Mouse (Mus musculus): ENCODE measurements around the gene Lingo3. TPM values are rescaled to one million over a fixed set of nuclear protein-coding genes. Genes with fewer than 3 reads are reported as not detected.
A peak's percentile ranks its signal among the peaks of the same experiment; 100 is the strongest.
"Not testable (repeated sequence)": the region's sequence is repeated elsewhere in the genome, so short reads cannot be mapped to it uniquely, and the experiment has no call there.

Lingo3 gene
- total RNA-seq, 2 experiments from 2014 or later = not detected

- ATAC-seq (replicated peaks; ENCODE audit: low FRiP score, poor library complexity, severe bottlenecking) = no peak
Observed at GRCm38 (mm10) chr10:80845732-80846131, 1.9 kb upstream of the Lingo3 start.

DNA sequence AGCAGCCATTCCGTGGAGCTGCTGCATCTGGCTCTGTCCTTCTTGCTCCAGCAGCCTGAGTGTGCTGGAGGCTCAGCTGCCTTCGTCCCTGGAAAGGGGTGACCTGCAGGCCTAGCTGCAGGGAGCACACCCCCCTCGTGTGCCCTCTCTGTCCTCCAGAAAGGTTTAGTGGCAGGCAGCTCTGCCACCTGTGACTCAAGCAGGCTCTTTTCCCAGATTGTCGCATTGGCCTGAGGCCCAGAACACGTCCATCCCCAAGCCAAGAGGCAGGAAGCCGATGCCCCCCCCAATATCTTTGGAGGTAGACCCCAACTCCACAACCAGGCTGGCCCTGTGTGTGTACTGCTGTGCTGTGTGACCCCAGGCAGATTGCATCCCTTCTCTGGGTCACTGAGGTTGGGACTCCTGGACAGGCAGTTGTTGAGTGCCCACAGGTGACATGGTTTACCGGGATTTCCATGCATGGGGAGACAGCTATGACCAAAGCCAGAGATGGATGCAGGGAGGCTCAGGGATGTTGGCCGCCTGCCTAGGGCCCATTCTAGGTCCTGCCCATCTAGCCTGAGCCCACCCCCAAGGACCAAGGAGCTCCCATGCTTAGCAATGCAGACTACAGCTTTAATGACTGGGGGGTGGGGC is 1.3 kb upstream of the Lingo3 start:
- ATAC-seq (replicated peaks; ENCODE audit: low FRiP score, poor library complexity, severe bottlenecking) = no peak

DNA sequence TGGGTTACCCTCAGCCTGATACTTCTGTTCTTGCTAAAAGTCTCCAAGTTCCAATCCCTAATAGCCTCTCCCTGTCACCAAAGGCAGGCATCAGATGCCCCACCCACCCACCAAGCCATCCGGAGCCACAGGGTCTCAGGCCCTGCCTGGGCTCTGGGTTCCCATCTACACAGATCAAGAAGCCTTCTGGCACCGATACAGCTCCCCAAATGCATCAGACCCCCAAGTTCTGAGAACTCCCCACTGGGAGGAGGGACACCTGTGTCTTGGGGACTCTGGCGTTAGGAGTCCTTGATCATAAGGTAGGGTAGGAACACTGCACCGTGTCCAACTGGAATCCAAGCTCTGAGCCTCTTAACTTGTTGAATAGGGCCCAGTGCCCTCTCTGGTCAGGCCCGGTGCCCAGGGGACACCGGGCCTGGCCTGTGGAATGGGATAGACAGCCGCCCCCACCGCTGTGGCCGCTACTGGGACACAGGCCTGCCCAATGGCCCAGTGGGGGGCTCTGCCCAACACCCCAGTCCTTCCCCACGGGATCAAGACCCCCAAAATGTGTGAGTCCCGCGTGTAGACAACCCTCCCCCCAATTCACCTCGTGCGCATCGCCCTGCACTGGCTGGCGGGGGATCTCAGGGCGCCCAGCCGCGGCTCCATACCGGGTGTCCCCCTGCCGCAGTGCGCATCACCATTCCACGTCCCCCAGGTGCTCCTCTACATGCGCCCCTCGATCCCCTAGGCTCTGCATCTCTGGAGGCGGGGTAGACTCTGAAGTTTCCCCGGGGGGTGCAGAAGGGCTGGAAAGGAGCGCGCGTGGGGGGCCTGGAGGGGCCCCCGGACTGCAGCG is 530 bp downstream of the Lingo3 start:
- ATAC-seq (replicated peaks; ENCODE audit: low FRiP score, poor library complexity, severe bottlenecking) = no peak

- ATAC-seq (replicated peaks; ENCODE audit: low FRiP score, poor library complexity, severe bottlenecking) = no peak
Observed at GRCm38 (mm10) chr10:80842334-80842733, 1.5 kb downstream of the Lingo3 start.

DNA sequence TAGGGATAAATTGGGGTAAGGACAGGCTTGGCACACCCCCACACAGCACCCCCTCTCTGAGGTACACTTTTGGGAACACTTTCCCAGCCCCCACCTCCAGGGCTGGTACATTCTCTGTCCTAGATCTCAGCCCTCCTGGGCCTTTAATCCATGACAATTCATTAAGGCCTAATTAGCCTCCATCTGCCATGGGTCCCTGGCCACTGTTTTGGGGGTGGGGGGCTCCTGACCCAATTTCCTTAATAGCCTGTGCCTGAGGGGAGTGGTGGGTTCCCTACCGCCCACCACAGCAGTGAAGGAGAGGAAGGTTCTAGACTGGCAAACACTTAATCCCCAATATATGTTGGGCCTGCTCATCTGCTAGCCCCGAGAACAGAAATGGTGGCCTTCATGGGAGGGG is 2.2 kb downstream of the Lingo3 start:
- no peak for ATAC-seq (replicated peaks; ENCODE audit: low FRiP score, poor library complexity, severe bottlenecking)

DNA sequence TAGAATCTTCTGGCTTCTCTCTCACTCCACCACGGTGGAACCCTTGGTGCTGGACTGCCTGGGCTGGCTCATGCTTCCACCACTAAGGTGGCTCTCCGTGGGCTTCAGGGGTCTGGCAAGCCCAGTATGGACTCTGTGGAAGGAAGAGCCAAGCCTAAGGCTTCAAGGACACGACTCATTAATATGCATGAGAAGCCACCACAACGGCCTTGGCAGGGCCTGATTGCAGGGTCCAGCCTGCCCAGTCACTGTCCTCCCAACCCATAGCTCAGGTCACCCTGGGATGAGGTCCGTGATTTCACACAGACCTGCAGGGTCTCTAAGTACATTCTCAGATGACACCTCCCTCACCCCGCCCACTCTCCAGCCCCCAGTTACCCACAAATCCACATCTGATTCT is 4.0 kb downstream of the Lingo3 start:
- no peak for ATAC-seq (replicated peaks; ENCODE audit: low FRiP score, poor library complexity, severe bottlenecking)

DNA sequence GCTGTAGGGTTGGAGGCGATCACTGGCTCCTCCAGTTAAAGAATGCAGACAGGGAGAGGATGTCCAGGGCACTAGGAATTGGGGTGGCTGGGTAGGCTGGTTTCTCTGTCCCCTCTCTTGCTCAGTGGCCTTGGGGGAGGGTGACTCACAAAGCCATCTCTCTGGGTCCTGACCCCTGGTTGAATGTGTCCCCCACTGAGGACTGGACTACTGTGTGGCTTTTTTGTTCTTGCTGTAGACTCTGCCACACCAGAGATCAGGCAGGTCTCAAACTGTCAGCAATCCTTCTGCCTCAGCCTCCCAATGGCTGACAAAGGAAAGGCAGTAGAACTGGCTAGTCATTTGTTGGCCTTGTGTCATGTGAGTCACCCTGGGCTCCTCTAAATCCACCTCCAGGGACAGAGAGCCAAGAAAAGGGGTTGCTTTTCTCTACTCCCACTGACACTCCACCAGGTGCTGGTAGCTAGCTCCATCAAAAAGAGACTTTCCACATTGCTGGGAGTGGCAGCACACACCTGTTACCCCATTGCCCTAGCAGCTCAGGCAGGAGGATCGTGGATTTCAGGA is 5.4 kb downstream of the Lingo3 start:
- ATAC-seq (replicated peaks; ENCODE audit: low FRiP score, poor library complexity, severe bottlenecking) = no peak

- no peak for ATAC-seq (replicated peaks; ENCODE audit: low FRiP score, poor library complexity, severe bottlenecking)
Observed at GRCm38 (mm10) chr10:80837827-80838226, 6.0 kb downstream of the Lingo3 start.

DNA sequence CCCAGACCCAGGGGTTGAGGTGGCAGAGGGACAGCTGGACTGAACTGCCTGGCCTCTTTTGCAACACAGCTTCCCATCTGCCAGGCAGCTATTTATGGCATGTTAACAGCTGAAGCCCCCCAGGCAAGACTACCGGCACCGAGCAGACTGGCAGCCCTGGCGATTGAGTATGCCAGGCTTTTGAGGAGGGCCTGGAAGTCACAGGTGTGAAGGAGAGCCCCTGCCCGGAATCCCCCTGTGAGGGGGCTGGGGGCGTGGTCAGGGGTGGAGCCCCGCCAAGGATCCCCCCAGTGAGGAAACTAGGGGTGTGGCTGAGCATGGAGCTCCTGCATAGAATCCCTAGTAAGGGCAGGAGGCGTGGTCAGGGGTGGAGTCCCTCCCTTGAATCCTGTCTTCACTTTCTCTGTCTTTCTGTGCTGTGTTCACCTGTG is 6.9 kb downstream of the Lingo3 start:
- ATAC-seq (replicated peaks; ENCODE audit: low FRiP score, poor library complexity, severe bottlenecking) = no peak

- no peak for ATAC-seq (replicated peaks; ENCODE audit: low FRiP score, poor library complexity, severe bottlenecking)
Observed at GRCm38 (mm10) chr10:80835617-80836016, 8.2 kb downstream of the Lingo3 start.

GRCm38 (mm10) chr10:80832818-80833217 is 11.0 kb downstream of the Lingo3 start:
- ATAC-seq (replicated peaks; ENCODE audit: low FRiP score, poor library complexity, severe bottlenecking) = no peak

DNA sequence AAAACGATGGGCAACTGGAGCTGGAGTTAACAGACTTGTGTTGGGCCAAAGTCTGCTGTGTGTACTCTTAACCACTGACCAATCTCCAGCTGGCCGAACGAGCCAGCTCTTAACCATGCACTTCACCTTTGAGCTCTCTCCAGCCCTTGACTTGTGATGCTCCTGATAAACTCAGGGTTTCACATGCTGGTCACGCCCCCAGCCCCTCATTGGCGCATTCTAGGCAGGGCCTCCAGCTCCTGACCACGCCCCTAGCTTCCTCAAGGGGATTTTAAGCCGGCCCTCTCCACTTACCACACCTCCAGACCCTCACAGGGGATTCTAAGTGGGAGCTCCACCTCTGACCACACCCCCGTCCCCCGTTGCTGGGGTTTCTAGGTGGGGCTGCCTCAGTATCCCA is 12.7 kb downstream of the Lingo3 start:
- ATAC-seq (replicated peaks; ENCODE audit: low FRiP score, poor library complexity, severe bottlenecking) = no peak

GRCm38 (mm10) chr10:80829359-80830278 is 14.2 kb downstream of the Lingo3 start:
- ATAC-seq (replicated peaks; ENCODE audit: low FRiP score, poor library complexity, severe bottlenecking) = no peak

DNA sequence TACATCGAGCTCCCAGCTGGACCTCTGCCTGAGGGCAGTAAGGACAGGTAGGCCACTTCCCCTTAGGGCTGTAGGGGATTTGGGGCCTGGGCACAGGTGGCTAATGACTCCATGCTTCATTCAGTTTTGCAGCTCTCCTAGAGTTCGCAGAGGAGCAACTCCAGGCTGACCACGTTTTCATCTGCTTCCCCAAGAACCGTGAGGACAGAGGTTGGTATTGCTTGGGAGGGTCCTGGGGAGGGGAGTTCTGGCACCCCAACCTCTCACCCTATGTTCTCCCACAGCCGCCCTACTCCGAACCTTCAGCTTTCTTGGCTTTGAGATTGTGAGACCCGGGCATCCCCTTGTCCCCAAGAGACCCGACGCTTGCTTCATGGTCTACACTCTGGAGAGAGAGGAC is 15.3 kb downstream of the Lingo3 start:
- ATAC-seq (replicated peaks; ENCODE audit: low FRiP score, poor library complexity, severe bottlenecking) = not testable (repeated sequence)

DNA sequence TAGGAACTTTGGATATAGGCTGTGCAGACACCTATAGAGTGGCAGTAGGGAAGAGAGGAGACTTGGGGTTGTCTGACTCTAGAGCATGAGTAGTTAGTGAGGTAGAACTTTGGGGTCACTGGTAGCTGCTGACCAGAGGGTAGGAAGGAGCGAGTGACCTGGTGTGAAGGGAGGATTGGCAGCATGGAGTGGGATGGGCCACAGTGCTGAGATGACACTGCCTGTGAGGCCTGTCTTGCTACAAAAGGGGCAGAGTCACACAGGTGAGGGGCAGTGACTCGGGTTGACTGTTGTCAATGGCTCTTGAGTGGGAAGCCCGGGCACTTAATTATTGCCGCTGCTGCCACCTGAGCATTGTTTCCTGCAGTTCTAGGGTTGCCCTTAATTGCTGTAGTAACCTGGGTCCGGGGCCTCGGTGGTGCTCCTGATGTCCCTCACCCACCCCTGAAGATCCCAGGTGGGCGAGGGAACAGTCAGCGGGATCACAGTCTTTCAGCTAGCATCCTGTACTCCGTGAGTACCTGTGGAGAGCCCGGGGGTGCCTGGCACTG is 15.9 kb downstream of the Lingo3 start:
- no peak for ATAC-seq (replicated peaks; ENCODE audit: low FRiP score, poor library complexity, severe bottlenecking)

DNA sequence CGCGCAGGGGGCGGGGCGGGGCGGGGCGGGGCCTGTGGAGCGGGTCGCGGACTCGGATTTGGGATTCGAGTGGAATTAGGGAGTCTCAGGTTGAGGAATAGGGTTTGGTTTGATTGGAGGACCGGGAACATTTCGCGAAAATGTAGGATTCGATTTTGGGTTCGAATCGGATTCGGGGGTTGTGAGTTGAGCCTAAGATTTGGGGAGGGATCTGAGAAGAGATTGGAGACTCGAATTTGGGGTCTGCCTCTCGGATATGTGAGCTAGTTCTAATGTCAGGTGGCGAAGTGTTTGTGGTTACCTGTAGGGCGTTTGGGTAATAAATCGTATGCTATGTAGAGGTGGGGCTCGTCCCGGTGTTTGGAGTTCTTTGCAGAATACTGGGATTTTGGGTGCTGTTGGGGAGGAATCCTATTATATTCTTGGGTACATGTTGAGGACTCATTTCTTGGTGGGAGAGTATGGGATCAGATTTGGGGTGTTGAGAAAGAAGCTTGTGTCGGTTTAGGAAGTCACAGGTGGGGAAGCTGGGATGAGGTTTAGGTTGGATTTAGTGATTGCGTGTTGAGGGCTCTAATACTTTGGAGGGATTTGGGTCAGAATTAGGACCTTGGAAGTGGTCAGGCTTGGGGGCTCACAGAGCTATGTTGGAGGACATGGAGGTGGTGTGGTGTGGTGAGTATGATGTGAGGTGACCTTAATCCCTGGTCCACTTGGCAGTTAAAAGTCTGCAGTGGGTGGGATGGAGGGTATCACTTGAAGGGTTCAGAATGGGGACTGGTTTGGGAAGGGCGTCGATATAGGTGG is 16.6 kb downstream of the Lingo3 start:
- ATAC-seq (replicated peaks; ENCODE audit: low FRiP score, poor library complexity, severe bottlenecking) = no peak

DNA sequence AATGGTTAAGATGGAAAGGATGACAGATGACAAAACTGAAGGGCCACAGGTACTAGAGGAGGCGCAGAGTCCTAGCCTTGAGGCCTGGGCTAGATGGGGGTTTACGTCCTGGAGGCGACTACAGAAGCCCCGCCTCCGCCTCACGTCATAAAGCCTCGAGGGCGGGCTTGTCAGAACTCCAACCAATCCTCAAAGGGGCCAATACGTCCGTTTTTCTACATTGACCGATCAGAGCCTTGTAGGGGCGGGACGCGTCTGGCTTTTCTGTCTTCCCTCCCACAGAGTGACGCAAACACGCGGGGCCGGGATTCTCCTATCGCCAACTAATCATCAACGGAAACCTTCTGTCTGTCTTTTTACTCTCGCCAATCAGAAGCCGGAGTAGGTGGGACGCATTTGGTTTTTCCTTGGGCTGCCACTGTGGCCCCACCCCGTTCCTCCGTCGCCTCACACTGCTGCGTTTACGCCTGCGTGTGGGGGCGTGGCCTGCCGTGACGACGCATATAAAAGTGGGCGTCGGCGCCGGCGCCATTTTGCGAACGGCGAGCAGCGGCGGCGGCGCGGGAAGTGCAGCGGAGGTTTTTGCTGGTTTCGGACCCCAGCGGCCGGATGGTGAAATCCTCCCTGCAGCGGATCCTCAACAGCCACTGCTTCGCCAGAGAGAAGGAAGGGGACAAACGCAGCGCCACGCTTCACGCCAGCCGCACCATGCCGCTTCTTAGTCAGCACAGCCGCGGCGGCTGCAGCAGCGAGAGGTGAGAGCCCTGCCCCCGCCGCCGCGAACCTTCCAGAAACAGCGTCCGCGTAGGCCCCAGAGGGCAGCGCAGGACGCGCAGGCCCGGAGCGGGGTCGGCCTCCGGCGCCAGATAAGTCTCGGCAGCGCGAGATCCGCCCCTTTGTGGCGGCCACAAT is 17.4 kb downstream of the Lingo3 start, which contains the start of gene Oaz1:
Oaz1 (plus strand) TSS at position 506 of the 912 bp plus-strand sequence.
- ATAC-seq (replicated peaks; ENCODE audit: low FRiP score, poor library complexity, severe bottlenecking) = peak; percentile 88

DNA sequence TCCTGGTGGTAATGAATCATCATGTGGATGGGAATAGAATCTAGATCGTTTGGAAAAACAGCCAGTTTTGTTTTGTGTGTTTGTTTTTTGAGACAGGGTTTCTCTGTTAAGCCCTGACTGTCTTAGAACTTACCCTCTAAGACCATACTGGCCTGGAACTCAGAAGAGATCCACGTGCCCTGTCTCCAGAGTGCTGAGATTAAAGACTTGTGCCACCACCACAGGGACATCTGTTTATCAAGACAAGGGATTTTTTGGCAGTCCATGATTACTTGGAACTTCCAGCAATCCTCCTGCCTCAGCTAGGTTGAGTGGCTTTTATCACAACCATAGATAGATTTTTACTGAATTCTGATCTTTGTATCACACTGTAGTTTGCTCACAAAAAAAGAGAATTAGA is 19.0 kb downstream of the Lingo3 start:
- no peak for ATAC-seq (replicated peaks; ENCODE audit: low FRiP score, poor library complexity, severe bottlenecking)
